Mouse (Mus musculus) heart, embryonic 14.5 days (tissue): ENCODE results near the gene Fam57a. TPM values are rescaled to one million over a fixed set of nuclear protein-coding genes. Genes with fewer than 3 reads are reported as not detected.

Source experiments
- ATAC-seq: fragments of 200-750 bp; cut with Nextera tagmentation; 2 replicates; pipeline ENCODE4 v1.8.0; 2017; ENCODE audit warnings: low read depth, moderate TSS enrichment; ENCODE audit not compliant: insufficient number of reproducible peaks, insufficient read depth, low FRiP score
- H3K27ac ChIP-seq, 2 experiments: fragments of 200-500 bp in 1 of 2; fragments of 300-500 bp in 1 of 2; sonication (generic) in 1 of 2; replicated peaks in 1 of 2; 2 replicates each; pipeline ENCODE4 v1.5.1; 2012 to 2014; ENCODE audit warnings: low read depth in 2 of 2, low read length in 2 of 2, control low read depth in 1 of 2, mild to moderate bottlenecking in 1 of 2, mixed read lengths in 1 of 2; ENCODE audit not compliant: control insufficient read depth in 1 of 2, insufficient read depth in 1 of 2
- H3K27me3 ChIP-seq: fragments of 300-500 bp; sonication (generic); 2 replicates; pipeline ENCODE4 v1.6.1; 2014; ENCODE audit warnings: mild to moderate bottlenecking, low read length, control low read depth; ENCODE audit not compliant: control insufficient read depth, insufficient read depth
- H3K36me3 ChIP-seq: fragments of 300-500 bp; sonication (generic); 2 replicates; pipeline ENCODE4 v1.6.1; 2014; ENCODE audit warnings: mild to moderate bottlenecking, control low read depth, low read length, mixed read lengths; ENCODE audit not compliant: control insufficient read depth, insufficient read depth
- H3K4me1 ChIP-seq, 2 experiments: fragments of 200-500 bp in 1 of 2; fragments of 300-500 bp in 1 of 2; sonication (generic) in 1 of 2; 2 replicates each; pipeline ENCODE4 v1.6.1; 2012 to 2014; ENCODE audit warnings: low read length in 2 of 2, control low read depth in 1 of 2, mixed read lengths in 1 of 2; ENCODE audit not compliant: control insufficient read depth in 2 of 2, insufficient read depth in 2 of 2
- H3K4me2 ChIP-seq: fragments of 300-500 bp; sonication (generic); 2 replicates; pipeline ENCODE4 v1.6.1; 2014; ENCODE audit warnings: mild to moderate bottlenecking, low read length
- H3K4me3 ChIP-seq, 2 experiments: fragments of 200-500 bp in 1 of 2; fragments of 300-500 bp in 1 of 2; sonication (generic) in 1 of 2; 2 replicates each; pipeline ENCODE4 v1.5.1; 2012 to 2014; ENCODE audit warnings: low read length in 2 of 2, mild to moderate bottlenecking in 2 of 2, control low read depth in 1 of 2, low read depth in 1 of 2, moderate library complexity in 1 of 2; ENCODE audit not compliant: control insufficient read depth in 1 of 2, insufficient read depth in 1 of 2
- H3K9ac ChIP-seq: fragments of 300-500 bp; sonication (generic); 2 replicates; pipeline ENCODE4 v1.6.1; 2014; ENCODE audit warnings: mild to moderate bottlenecking, low read length
- H3K9me3 ChIP-seq: fragments of 300-500 bp; sonication (generic); 2 replicates; pipeline ENCODE4 v1.6.1; 2016; ENCODE audit warnings: low read length, control low read depth; ENCODE audit not compliant: control insufficient read depth
- WGBS: fragments of 180-500 bp; shearing (Covaris S2); extraction: QIAGEN DNeasy Blood & Tissue Kit; methylation state at CpG from one replicate; pipeline ENCODE4 v1.1.7; 2014; 5-methylcytosine and 5-hydroxymethylcytosine counted together
- polyA plus RNA-seq: library from polyadenylated mRNA; unstranded; fragments of >200 nt; fragmentation: Nextera tagmentation; extraction: Ambion mirVana; gene quantifications from 2 replicates; pipeline ENCODE4 v1.2.1, GENCODE M21; 2014

Fam57a gene
- polyA plus RNA-seq, 1 experiment from 2014 or later: 23.1 TPM

DNA sequence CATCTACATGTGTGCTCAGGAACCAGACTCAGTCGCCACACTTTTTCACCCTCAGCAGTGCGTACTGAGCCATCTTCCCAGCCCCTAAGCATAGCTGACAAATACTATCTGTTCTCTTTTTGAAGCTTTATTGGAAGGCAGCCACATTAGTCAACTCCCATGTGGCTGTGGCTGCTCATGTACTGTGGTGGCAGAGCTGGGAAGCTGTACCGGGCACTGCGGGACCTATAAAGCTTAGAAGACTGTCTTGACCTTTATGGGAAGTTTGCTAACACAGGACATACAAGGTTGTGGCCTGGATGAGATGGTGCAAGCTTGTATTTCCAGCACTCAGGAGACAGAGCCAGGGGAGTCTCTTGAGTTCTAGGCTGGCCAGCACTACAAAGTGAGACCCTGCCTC lies 12.8 kb upstream of the Fam57a start:
- WGBS: 91% methylated on average over 4 of the region's 4 CpGs
- no peaks in the 10 kb centered on the region for H3K9me3 ChIP-seq
- no peak for ATAC-seq

DNA sequence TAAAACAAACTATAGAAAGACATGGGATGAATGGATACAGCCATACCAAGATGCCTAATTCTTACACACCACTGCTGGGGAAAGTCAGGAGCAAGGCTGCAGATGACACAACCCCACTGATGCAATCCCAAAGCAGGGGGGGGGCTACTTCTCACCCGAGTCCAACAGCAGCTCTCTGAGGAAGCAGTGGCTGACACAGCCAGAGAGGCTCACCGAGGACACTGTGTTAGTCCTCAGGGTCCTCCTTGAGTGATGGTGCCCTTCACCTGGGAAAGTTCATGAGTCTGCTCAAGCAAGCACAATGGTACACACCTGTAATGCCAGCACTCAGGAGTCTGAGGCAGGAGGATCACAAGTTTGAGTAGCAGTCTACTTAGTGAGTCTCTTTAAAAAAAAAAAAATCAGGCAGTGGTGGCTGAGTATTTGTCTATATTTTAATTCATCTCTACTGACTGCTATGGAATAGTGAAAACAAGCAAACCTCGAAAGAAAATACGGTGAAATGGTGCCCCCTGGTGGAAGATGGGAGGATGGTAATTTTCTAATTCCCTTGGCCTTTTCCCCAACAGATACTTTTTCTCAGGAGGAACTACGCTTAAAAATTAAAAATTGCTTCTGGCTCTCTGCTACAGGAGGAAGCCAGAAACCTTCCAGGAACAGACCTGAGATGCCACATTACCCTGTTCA lies 12.2 kb upstream of the Fam57a start:
- no peaks in the 10 kb centered on the region for H3K27me3 ChIP-seq
- H3K9me3 ChIP-seq: no peaks in the 10 kb centered on the region
- no peak for ATAC-seq
- no peak overlapping the region for H3K4me2 ChIP-seq
- H3K27ac ChIP-seq: no peak overlapping the region
- H3K4me3 ChIP-seq: no peak overlapping the region
- WGBS: 30% methylated on average over 5 of the region's 5 CpGs
- H3K36me3 ChIP-seq: peaks cover 24% of the 10 kb centered on the region
- H3K4me1 ChIP-seq: no peaks in the 10 kb centered on the region
- H3K9ac ChIP-seq: no peak overlapping the region

More for the DNA sequence above, 12.8 kb upstream of the Fam57a start:
- Histone ChIP-seq H3K27me3 (no peaks in the 10 kb centered on the region), H3K4me3 (no peak overlapping the region), H3K4me1 (no peaks in the 10 kb centered on the region), H3K9ac (no peak overlapping the region), H3K36me3 (peaks cover 20% of the 10 kb centered on the region), H3K27ac (no peak overlapping the region), H3K4me2 (no peak overlapping the region)

DNA sequence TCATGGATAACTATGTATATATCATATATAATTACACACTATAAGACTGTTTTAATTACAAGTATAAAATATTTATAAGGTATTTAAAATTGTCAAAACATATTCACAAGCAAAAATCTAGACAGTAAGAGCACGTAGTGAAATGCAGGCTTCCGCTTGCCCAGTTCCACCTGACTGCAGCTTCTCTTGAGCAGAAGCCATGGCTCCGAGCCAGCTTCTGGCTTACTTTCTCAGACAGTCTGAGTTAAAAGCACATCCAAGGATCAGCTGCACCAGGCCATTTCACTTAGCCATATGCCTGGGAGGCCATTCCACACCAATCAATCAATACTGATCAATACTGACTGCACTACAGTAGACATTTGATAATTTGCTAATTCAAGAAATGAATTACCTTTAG lies 10.5 kb upstream of the Fam57a start:
- WGBS: 81% methylated on average over 3 of the region's 3 CpGs
- Histone ChIP-seq H3K4me1 (no peaks in the 10 kb centered on the region), H3K9me3 (no peaks in the 10 kb centered on the region), H3K27me3 (no peaks in the 10 kb centered on the region), H3K27ac (no peak overlapping the region), H3K9ac (no peak overlapping the region), H3K4me3 (no peak overlapping the region), H3K4me2 (no peak overlapping the region), H3K36me3 (peaks cover 23% of the 10 kb centered on the region)
- ATAC-seq: no peak

DNA sequence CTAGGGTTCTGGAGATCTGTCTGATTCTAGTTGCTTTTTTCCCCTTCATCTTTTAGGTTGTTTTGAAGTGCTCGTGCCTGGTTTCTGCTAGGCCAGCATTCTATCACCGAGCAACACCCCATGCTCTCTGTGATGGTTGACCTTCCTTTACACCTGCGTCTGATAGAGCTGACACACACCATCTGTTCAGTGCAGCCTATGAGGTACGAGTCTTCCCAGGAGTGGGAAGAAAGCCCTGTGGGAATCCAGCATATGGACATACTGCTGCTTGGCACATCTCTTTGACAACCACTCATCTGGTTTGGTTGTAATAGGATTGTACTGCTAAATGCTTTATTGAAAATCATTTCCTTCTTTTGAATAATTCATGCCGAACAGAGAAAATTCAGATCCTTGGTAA lies 9.3 kb upstream of the Fam57a start:
- H3K36me3 ChIP-seq: peaks cover 26% of the 10 kb centered on the region
- no peak overlapping the region for H3K9ac ChIP-seq
- no peak overlapping the region for H3K27ac ChIP-seq
- H3K4me3 ChIP-seq: no peak overlapping the region
- no peaks in the 10 kb centered on the region for H3K9me3 ChIP-seq
- H3K4me2 ChIP-seq: no peak overlapping the region
- ATAC-seq: no peak
- 68% methylated on average over 5 of the region's 5 CpGs for WGBS
- H3K4me1 ChIP-seq: no peaks in the 10 kb centered on the region
- no peaks in the 10 kb centered on the region for H3K27me3 ChIP-seq

DNA sequence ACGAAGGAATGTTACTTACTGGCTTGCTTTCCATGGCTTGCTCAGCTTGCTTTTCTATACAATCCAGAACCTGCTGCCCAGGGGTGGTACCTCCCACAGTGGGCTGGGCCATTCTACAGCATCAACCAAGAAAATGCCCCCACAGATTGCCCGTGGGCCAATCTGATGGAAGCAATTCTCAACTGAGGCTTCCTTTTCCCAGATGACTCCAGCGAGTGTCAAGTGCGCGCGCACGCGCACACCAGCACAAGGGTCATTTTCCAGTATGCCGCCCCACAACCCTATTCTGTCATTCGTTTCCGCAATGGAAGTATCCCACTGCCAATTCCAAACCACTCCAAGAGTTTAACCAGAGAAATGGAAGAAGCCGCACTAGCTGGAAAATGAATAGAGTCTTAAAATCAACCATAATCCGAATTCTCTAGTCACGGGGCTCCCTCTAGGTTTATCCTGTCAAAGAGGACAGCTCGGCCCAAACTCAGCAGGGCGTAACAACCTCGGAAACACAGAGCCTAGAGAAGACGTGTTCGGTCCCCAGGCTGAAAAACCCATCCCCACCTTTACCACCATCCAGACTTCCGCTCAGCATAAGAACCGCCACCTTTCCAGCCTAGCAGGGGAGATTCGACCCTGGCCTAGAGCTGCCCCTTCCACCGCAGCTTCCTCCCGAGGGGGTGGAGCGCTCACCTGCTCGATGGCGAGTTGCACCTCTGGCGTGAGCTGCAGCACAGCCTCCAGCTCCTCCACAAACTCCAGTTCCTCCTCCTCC lies 561 bp upstream of the Fam57a start:
- no peak; the same call in 1 of the 2 replicates for ATAC-seq
- Histone ChIP-seq H3K4me3 (peak overlapping the region; percentile 65 to 85), H3K36me3 (peaks cover 11% of the 10 kb centered on the region), H3K9ac (peak overlapping the region; percentile 79), H3K4me2 (peak overlapping the region; percentile 95), H3K27ac (peak overlapping the region; percentile 44 to 60), H3K27me3 (no peaks in the 10 kb centered on the region), H3K9me3 (no peaks in the 10 kb centered on the region), H3K4me1 (peaks cover 2 to 13% of the 10 kb centered on the region in 2 experiments)
- WGBS: 1% methylated on average over 28 of the region's 28 CpGs

DNA sequence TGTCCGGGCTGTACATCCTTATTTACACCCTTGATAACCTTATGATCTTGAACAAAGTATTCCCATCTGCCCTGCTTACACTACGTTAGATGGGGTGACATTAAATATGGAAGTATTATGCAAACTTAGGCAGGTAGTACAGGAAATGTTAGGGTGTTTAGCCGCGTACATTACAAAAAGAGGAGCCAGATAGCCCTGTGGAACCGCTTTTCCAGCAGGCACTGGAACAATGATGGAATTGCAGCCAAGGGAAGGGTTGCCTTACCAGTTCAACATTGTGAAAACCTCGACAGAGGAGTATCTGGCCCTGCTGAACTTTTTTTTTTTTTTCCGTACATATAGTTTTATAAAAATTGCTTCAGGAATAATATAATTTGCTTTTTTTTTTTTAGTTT lies 672 bp downstream of the Fam57a start:
- H3K4me1 ChIP-seq: peaks cover 2 to 13% of the 10 kb centered on the region in 2 experiments
- H3K4me2 ChIP-seq: peak overlapping the region; percentile 95
- H3K9me3 ChIP-seq: no peaks in the 10 kb centered on the region
- 15% methylated on average over 7 of the region's 7 CpGs for WGBS
- no peaks in the 10 kb centered on the region for H3K27me3 ChIP-seq
- peak overlapping the region; percentile 79 for H3K9ac ChIP-seq
- H3K36me3 ChIP-seq: 0 out of 2 replicates have a peak, but pooled peaks cover 6% of the 10 kb centered on the region
- peak overlapping the region in 1 of 2 experiments; percentile 35; a peak in 1 of 4 replicates for H3K27ac ChIP-seq
- ATAC-seq: no peak
- peak overlapping the region; percentile 65 to 85 for H3K4me3 ChIP-seq

DNA sequence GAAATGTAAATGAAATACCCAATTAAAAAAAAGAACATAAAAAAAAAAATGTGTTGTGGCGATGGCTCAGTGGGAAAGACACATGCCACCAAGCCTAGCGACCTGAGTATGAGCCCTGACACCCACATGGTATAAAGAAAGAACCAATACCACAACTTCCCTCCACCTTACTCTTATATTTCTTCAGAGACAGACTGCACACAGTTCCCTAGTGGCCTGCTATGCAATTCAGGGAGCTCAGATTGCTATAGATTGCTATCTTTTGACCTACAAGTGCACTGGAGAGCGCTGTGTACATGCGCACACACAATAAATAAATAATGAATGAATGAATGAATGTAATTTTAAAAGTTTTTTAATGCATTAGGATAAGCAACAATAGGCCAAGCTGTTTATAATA lies 4.3 kb downstream of the Fam57a start:
- no peak for ATAC-seq
- Histone ChIP-seq H3K27ac (no peak overlapping the region), H3K4me3 (no peak overlapping the region), H3K9ac (no peak overlapping the region), H3K27me3 (no peaks in the 10 kb centered on the region), H3K9me3 (no peaks in the 10 kb centered on the region), H3K4me2 (no peak overlapping the region), H3K36me3 (no peaks in the 10 kb centered on the region), H3K4me1 (peaks cover 2 to 7% of the 10 kb centered on the region in 2 experiments)
- 88% methylated on average over 4 of the region's 4 CpGs for WGBS
